Mouse (Mus musculus) liver, postnatal 0 days (tissue): Measurements from ENCODE around the gene Bpgm.
A peak's percentile ranks its signal among the peaks of the same experiment; 100 is the strongest.

ENCODE experiments used
- CTCF ChIP-seq: sonication (generic); IDR thresholded peaks from 2 replicates; pipeline ENCODE4 v1.5.1; 2016; ENCODE audit warnings: antibody characterized with exemption, low read depth
- EP300 ChIP-seq: IDR thresholded peaks from 2 replicates; pipeline ENCODE4 v1.6.1; 2016; ENCODE audit warnings: antibody characterized with exemption, low read depth, mild to moderate bottlenecking

DNA sequence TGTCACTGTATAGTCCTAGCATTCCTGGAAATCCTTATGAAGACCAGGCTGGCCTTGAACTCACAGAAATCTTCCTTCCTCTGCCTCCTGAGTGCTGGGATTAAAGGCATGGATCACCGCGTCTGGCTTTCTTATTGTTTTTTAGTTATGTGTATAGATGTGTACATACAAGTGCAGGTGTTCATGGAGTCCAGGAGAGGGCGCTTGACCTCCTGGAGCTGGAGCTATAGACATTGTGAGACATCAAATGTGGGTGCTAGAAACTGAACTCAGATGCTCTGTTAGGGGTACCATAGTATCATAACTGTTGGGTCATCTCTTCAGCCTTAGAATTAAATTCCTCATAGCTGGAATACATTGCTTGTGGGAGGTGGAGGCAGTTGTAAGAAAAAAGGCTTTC is 2.0 kb upstream of the Bpgm start:
- TF ChIP-seq EP300 (no peak), CTCF (peak; percentile 69)
